Mouse (Mus musculus) erythroblast, embryonic 14.5 days (primary cell): Measurements from ENCODE around the gene Dnajb4.

Experiments used
- GATA1 ChIP-seq: IDR thresholded peaks from 2 replicates; pipeline ENCODE4 v1.6.1; 2012; ENCODE audit warnings: low read length, inconsistent platforms, mixed read lengths
- TAL1 ChIP-seq: IDR thresholded peaks from 3 replicates; pipeline ENCODE4 v1.6.1; 2012; ENCODE audit warnings: low read length, inconsistent platforms, mixed read lengths

DNA sequence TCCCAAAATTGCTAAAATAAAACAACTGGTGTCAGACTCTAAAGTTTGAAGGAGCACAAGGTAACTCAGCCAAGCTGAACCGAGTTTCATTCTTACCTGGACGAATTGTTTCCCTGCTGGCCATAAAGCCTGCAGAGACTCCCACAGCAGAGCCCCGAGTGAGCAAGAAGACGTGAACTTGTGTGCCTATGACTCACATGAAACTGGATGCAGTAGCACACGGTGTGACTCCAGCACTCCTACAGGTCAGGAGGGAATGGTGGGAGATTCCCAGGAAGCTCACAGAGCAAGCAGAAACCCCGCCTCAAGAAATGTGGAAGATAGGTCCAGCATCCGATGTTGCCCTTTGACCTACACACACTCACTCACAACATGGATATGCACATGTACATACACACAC lies 38.2 kb downstream of the Dnajb4 start:
- TF ChIP-seq TAL1 = no peak
- TF ChIP-seq GATA1 = no peak
